Mouse (Mus musculus) kidney, postnatal 14 days (tissue): ENCODE results near the gene Trp63.
"Not testable (repeated sequence)": the region's sequence is repeated elsewhere in the genome, so short reads cannot be mapped to it uniquely, and the experiment has no call there.

Source experiments
- DNase-seq: peaks from one replicate; pipeline ENCODE4 v3.0.0; 2022; ENCODE audit warnings: mixed read lengths

Gene Trp63

DNA sequence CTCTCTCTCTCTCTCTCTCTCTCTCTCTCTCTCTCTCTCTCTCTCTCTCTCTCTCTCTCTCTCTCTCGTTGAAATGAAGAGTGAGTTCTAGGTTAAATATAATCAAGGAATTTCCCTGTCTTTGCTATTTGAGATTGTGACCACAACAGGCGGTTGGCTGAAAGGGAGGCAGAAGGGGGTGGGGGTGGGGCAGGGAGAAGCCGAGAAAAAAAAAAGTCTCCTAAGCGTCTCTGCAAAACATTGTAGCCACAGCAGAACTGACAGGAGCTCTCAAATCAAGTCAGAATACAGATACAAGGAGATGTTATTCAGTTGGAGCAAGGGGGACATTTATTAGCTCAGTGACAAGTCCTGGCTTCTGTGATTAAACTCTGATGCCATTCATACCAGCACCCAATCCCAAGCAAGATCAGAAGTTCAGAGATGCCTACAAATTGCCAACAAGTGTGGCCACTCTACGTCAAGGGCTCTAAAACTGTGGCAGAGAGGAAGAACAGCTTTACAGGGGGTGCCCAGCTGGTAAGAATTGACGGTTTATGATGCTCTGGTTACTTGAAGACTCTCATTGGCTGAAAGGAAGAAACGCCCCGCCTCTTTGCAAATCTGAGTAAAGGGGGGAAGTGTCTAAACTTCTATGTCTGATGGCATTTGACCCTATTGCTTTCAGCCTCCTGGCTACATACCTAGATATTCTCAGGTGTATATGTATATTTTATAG lies at the start of gene Trp63:
TSS of gene Trp63 (plus strand) at position 233 of the 718 bp plus-strand sequence.
- DNase-seq: no peak

- not testable (repeated sequence) for DNase-seq
Observed at GRCm38 (mm10) chr16:25644716-25645115, 38.8 kb upstream of the Trp63 start.

GRCm38 (mm10) chr16:25660510-25661235 lies 22.9 kb upstream of the Trp63 start:
- no peak for DNase-seq

DNA sequence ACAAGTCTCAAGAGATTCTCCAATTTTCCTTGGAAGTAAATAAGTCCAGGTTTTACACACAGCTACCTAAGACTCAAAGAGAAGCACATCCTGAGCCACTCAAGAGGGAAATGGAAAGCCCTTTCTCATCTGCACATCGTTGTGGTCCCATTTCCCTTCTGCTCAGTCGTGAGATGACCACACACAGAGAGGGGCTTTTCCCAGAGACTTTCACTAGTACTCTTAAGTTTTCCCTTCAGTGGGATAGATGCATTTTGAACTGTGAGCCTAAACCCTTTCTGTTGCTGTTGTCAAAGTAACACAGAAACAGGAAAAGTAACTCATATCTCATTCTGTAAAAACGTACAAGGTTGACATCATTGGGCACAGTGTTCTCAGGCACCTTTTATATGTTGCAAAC lies 20.4 kb upstream of the Trp63 start:
- DNase-seq: no peak

- no peak for DNase-seq
Observed at GRCm38 (mm10) chr16:25673861-25674440, 9.6 kb upstream of the Trp63 start.

DNA sequence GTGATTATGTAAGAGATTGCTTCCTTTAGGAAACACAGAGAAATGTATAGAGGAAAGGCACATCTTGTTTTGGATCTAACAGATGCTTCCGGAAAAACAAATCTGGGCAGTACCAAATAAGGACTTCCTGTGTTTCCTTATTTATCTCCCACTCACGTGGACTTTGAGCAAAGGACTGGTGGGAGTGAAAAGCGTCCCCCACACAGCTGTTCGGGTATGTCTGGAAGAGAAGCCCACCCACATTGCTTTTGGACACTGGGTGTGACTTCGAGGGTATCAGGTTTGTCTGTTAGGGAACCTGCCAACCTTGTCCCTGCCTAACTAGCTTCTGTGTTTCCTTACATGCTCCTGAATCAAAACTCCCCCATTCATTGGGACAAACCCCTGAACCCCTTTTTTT lies 3.2 kb upstream of the Trp63 start:
- no peak for DNase-seq

GRCm38 (mm10) chr16:25682533-25682932 lies 1.0 kb upstream of the Trp63 start:
- DNase-seq: no peak

GRCm38 (mm10) chr16:25684572-25684971 lies 1.0 kb downstream of the Trp63 start:
- DNase-seq: no peak

GRCm38 (mm10) chr16:25690612-25691011 lies 7.0 kb downstream of the Trp63 start:
- DNase-seq: no peak

- DNase-seq: no peak
Observed at GRCm38 (mm10) chr16:25701252-25701651, 17.7 kb downstream of the Trp63 start.

DNA sequence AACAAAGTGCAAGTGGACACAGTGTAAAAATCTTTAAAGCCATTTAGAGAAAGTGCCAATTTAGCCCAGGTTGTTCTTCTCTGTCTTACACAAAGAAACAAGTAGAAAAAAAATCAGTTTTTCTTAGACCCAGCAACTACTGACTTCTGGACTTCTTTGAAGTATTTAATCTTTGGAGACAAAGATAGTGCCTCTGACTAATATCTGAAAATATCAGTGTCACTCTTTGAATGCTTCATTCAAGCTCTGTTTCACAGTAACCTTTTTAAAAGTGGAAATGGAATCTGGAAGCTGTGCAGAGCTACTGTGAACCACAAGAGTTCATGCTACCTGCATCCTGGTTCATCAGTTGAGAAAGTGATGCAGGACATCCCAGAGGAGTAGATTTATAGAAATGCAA lies 22.7 kb downstream of the Trp63 start:
- no peak for DNase-seq

DNA sequence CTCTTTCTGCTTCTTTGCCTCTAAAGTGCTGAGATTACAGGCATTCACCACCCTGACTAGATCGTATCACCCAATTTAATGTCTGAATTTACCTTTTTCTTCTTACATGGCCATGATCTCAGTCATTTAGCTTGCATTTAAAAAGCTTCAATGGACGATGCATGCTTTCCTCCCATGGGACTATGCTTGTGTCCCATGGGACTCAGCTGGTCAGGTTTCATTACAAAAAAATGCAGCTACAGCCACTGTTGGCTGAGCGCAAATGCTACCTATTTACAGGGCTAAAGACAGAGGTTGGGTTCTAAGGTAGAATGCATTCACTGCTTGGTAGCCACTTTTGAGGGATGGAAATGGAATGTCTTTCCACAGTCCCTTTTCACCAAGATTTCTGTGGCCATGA lies 32.2 kb downstream of the Trp63 start:
- DNase-seq: no peak

DNA sequence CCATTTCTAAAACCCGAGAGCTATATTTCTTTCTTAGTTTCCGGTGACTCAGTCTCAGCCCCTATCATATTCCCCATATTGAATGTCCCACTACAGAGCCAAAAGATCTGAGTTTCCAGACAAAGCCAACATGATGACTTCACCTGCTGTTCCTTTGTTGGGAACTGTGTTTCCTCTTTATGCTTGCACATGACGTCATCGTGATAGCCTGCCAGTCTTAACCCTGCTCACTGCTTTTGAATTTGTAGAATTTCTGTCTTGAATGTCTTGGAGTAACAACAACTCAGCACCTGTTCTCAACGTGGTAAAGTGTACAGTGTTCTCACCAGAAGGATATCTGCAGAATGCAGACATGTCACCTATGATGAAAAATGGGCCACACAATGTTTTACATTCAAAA lies 39.6 kb downstream of the Trp63 start:
- DNase-seq: no peak

DNA sequence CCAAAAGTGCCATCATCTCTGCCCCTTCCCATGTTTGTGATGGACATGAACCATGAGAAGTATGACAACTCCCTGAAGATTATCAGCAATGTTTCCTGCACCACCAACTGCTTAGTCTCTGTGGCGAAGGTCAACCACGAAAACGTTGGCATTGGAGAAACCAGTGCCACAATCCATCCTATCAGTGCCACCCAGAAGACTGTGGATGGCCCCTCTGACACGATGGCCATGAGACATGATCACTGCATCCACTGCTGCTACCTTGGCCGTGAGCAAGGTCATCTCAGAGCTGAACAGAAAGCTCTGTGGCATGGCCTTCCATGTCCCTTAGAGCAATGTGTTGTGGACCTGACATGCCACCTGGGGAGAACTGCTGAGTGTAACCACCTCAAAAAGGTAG lies 43.4 kb downstream of the Trp63 start:
- no peak for DNase-seq

- peak; percentile 69 for DNase-seq
Observed at GRCm38 (mm10) chr16:25727957-25728506, 44.5 kb downstream of the Trp63 start.

GRCm38 (mm10) chr16:25736912-25737311 lies 53.3 kb downstream of the Trp63 start:
- DNase-seq: no peak

GRCm38 (mm10) chr16:25737623-25738050 lies 54.1 kb downstream of the Trp63 start:
- DNase-seq: no peak

DNA sequence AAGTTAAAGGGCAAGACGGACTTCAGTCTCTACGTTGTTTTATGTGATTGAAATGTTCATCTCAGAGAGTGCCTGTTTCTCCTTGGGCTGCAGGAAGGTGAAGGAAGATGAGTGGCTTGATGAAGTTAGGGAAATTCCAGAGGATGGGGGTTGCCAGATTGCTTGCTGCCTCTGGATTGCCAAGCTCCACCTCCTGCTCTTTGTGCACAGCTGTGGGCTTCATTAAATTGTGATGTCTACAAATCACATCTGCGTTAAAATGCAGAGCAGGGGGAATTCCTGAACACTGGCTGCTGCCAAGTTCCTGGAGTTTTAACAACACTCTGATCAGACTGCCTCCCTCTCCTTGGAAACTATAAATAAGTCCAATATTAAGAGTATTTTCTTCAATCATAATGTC lies 63.2 kb downstream of the Trp63 start:
- peak; percentile 69 for DNase-seq

DNA sequence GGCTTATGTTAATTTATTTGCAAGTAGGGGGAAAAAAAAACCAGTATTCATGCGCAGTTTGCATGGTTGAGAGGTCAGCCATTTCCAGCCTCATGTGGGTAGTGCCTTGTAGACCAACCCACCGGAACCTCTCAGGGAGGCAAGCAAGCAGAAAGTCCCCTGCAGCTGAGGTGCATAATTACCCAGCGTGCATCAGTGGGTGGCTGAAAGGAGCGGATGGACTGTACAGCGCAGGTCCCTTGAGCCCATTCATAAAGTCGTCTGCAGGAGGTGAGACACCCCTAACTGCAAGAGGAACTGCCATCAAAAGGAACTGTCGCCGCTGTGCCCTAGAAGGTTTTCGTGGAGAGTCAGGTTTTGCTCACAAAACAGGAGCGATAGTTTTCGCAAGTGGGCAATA lies 68.3 kb downstream of the Trp63 start:
- DNase-seq: peak; percentile 32

GRCm38 (mm10) chr16:25758108-25758507 lies 74.5 kb downstream of the Trp63 start:
- DNase-seq: peak; percentile 37

DNA sequence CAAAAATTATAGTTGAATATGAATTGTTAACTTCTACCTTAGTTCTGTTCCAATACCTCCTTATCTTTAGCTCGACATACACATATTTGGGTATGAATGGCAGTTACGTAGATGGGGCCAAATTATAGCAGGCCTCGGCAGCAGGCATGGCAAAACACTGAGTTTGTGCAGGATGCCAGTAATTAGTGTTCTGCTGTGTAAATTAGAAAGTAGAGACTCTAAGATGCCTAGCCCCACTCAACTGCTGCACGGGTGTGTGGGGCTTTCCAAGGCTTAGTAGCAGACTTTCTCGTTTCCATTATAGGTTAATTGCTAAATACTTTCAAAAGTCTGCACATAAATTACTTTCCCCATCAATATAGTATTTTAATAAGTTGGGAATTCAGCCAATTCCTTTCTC lies 82.0 kb downstream of the Trp63 start:
- no peak for DNase-seq

- DNase-seq: no peak
Observed at GRCm38 (mm10) chr16:25774611-25775010, 91.0 kb downstream of the Trp63 start.

GRCm38 (mm10) chr16:25777501-25777900 lies 93.9 kb downstream of the Trp63 start:
- no peak for DNase-seq

DNA sequence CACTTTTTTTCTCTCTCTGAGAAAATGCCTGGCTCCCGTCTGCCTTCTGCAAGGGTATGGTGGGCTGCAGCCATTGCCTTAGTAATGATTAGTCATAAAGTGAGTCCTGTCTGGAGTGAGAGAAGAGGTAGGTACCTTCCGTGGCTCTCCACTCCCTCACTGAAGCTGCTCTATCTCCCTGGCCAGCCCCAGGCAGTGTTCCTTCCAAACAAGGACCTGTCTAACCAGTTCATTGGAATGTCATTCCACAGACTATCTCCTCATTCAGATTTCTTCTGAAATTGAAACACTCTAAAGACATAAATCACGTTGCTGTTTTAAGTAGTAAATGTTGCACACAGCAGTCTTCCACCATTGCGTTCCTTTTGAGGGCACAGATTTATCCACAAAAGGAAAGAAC lies 96.4 kb downstream of the Trp63 start:
- DNase-seq: no peak
